Mouse (Mus musculus): ENCODE results near the gene Nusap1. TPM values are rescaled to one million over a fixed set of nuclear protein-coding genes. Genes with fewer than 3 reads are reported as not detected.

The Nusap1 gene
- 0.68 TPM for polyA plus RNA-seq (2017; shearing (Covaris generic))

GRCm38 (mm10) chr2:119618199-119618982, at the start of gene Nusap1, which contains the start of gene Oip5:
Gene Nusap1 (plus strand): TSS chr2:119618298.
Gene Oip5 (minus strand): TSS chr2:119618469.

GRCm38 (mm10) chr2:119662220-119663182, 44.4 kb downstream of the Nusap1 start, which contains the start of gene Ndufaf1:
Gene Ndufaf1 (minus strand): TSS chr2:119662827.

GRCm38 (mm10) chr2:119674525-119675214, 56.6 kb downstream of the Nusap1 start, which contains the start of gene Rtf1:
Gene Rtf1 (plus strand): TSS chr2:119675068.

Other genes starting within 250 kb of the Nusap1 start
- gene Ino80, start 140.6 kb upstream of the Nusap1 start, polyA plus RNA-seq (2017; shearing (Covaris generic)): 6.4 TPM
- 0.07 TPM for gene Exd1, start 70.7 kb upstream of the Nusap1 start, polyA plus RNA-seq (2017; shearing (Covaris generic))
- 103 TPM for gene Chp1, start 70.6 kb upstream of the Nusap1 start, polyA plus RNA-seq (2017; shearing (Covaris generic))
- gene Oip5, start 171 bp downstream of the Nusap1 start, polyA plus RNA-seq (2017; shearing (Covaris generic)): 0.93 TPM
- gene Ndufaf1, start 44.5 kb downstream of the Nusap1 start, polyA plus RNA-seq (2017; shearing (Covaris generic)): 9.8 TPM
- 94.2 TPM for gene Rtf1, start 56.8 kb downstream of the Nusap1 start, polyA plus RNA-seq (2017; shearing (Covaris generic))
- gene Itpka, start 124.0 kb downstream of the Nusap1 start, polyA plus RNA-seq (2017; shearing (Covaris generic)): 0.25 TPM
- gene Ltk, start 142.1 kb downstream of the Nusap1 start, polyA plus RNA-seq (2017; shearing (Covaris generic)): not detected
- gene Rpap1, start 169.2 kb downstream of the Nusap1 start, polyA plus RNA-seq (2017; shearing (Covaris generic)): 28.7 TPM
- gene Tyro3, start 179.4 kb downstream of the Nusap1 start, polyA plus RNA-seq (2017; shearing (Covaris generic)): 3.2 TPM